Mouse (Mus musculus) induced T-regulatory cell, adult 2 months (primary cell): ENCODE results near the gene Srsf10.

ENCODE experiments used
- DNase-seq: peaks from one replicate; pipeline ENCODE4 v3.0.0-alpha.2; 2012; ENCODE audit warnings: low read depth

The Srsf10 gene

GRCm38 (mm10) chr4:135918635-135919279, 63.2 kb downstream of the Srsf10 start:
- peak; percentile 30 for DNase-seq

- DNase-seq, result no peak
Measured at GRCm38 (mm10) chr4:135919280-135919639, 63.7 kb downstream of the Srsf10 start.
